Mouse (Mus musculus) limb, embryonic 14.5 days (tissue): Measurements from ENCODE around the gene 1700029P11Rik. TPM values are rescaled to one million over a fixed set of nuclear protein-coding genes. Genes with fewer than 3 reads are reported as not detected.
"Not testable (repeated sequence)": the region's sequence is repeated elsewhere in the genome, so short reads cannot be mapped to it uniquely, and the experiment has no call there.

Source experiments
- ATAC-seq: fragments of 200-750 bp; cut with Nextera tagmentation; 2 replicates; pipeline ENCODE4 v1.8.0; 2017; ENCODE audit warnings: low read depth, moderate number of reproducible peaks, moderate TSS enrichment; ENCODE audit not compliant: low FRiP score
- DNase-seq: peaks from one replicate; pipeline ENCODE4 v3.0.0-alpha.2; 2015; ENCODE audit warnings: low spot score
- H3K27ac ChIP-seq: fragments of 300-500 bp; sonication (generic); replicated peaks from 2 replicates; pipeline ENCODE4 v1.5.1; 2014; ENCODE audit warnings: low read depth, mild to moderate bottlenecking, low read length, moderate library complexity, mixed read lengths
- H3K27me3 ChIP-seq: fragments of 300-500 bp; sonication (generic); 2 replicates; pipeline ENCODE4 v1.6.1; 2014; ENCODE audit warnings: low read length, mixed read lengths; ENCODE audit not compliant: control insufficient read depth, insufficient read depth
- H3K36me3 ChIP-seq: fragments of 300-500 bp; sonication (generic); 2 replicates; pipeline ENCODE4 v1.6.1; 2014; ENCODE audit warnings: mild to moderate bottlenecking, low read length, moderate library complexity, mixed read lengths; ENCODE audit not compliant: control insufficient read depth, insufficient read depth
- H3K4me1 ChIP-seq: fragments of 300-500 bp; sonication (generic); 2 replicates; pipeline ENCODE4 v1.6.1; 2014; ENCODE audit warnings: antibody characterized with exemption, low read length, mixed read lengths; ENCODE audit not compliant: control insufficient read depth, insufficient read depth
- H3K4me2 ChIP-seq: fragments of 300-500 bp; sonication (generic); replicated peaks from 2 replicates; pipeline ENCODE4 v1.6.1; 2014; ENCODE audit warnings: low read depth, mild to moderate bottlenecking, low read length, moderate library complexity; ENCODE audit not compliant: severe bottlenecking
- H3K4me3 ChIP-seq: fragments of 300-500 bp; sonication (generic); replicated peaks from 2 replicates; pipeline ENCODE4 v1.5.1; 2014; ENCODE audit warnings: low read length
- H3K9ac ChIP-seq: fragments of 300-500 bp; sonication (generic); 2 replicates; pipeline ENCODE4 v1.6.1; 2014; ENCODE audit warnings: mild to moderate bottlenecking, low read depth, low read length, moderate library complexity; ENCODE audit not compliant: severe bottlenecking
- H3K9me3 ChIP-seq: fragments of 300-500 bp; sonication (generic); 2 replicates; pipeline ENCODE4 v1.6.1; 2016; ENCODE audit warnings: low read length; ENCODE audit not compliant: control insufficient read depth
- POLR2A ChIP-seq: fragments of 200-500 bp; IDR thresholded peaks from 2 replicates; pipeline ENCODE4 v1.8.0; 2012; ENCODE audit warnings: inconsistent platforms, mild to moderate bottlenecking, moderate library complexity, borderline replicate concordance; ENCODE audit not compliant: insufficient read depth, insufficient read length; ENCODE audit errors: extremely low read depth
- WGBS: fragments of 180-500 bp; shearing (Covaris S2); extraction: QIAGEN DNeasy Blood & Tissue Kit; methylation state at CpG from one replicate; pipeline ENCODE4 v1.1.7; 2014; 5-methylcytosine and 5-hydroxymethylcytosine counted together
- polyA plus RNA-seq, 2 experiments: library from polyadenylated mRNA; depleted of rRNA in 1 of 2; stranded (reverse) in 1 of 2; unstranded in 1 of 2; fragments of >200 nt; fragmentation: Nextera tagmentation in 1 of 2; extraction: Ambion mirVana in 1 of 2; gene quantifications; 2 replicates each; pipeline versions ENCODE4 v1.2.1 to v1.2.3; 2012 to 2014

The 1700029P11Rik gene
- polyA plus RNA-seq, 2 experiments, result not detected

DNA sequence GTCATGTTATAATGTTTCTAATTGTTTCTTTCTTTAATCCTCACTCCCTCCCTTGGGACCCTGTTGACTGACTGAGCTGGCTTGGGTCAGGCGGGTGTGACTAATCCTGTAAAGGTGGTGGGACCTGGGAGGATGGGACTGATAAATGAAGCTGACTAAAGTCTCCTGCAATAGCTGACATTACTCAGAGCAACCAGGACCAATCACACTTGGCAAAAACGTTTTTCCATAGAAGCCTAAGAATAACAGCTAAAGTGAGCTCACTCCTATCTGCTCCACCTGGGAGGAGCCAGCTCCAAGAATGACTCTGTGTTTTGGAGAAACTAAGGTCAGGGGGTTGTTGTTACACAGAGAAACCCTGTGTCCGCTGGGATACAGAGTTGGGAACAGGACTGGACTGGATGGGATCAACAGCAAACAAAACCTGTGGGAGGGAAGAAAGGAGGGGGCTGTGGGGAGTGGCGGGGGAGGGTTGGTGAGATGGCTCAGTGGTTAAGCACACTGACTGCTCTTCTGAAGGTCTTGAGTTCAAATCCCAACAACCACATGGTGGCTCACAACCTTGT, 15.3 kb upstream of the 1700029P11Rik start:
- 72% methylated on average over 4 of the region's 4 CpGs for WGBS
- H3K27me3 ChIP-seq, result no peaks in the 10 kb centered on the region
- H3K4me3 ChIP-seq, result no peak overlapping the region
- no peak overlapping the region for H3K27ac ChIP-seq
- no peak for ATAC-seq
- H3K36me3 ChIP-seq, result no peaks in the 10 kb centered on the region
- no peak for TF ChIP-seq POLR2A
- no peak overlapping the region for H3K9ac ChIP-seq
- no peaks in the 10 kb centered on the region for H3K9me3 ChIP-seq
- no peaks in the 10 kb centered on the region for H3K4me1 ChIP-seq
- no peak overlapping the region for H3K4me2 ChIP-seq
- DNase-seq, result no peak

DNA sequence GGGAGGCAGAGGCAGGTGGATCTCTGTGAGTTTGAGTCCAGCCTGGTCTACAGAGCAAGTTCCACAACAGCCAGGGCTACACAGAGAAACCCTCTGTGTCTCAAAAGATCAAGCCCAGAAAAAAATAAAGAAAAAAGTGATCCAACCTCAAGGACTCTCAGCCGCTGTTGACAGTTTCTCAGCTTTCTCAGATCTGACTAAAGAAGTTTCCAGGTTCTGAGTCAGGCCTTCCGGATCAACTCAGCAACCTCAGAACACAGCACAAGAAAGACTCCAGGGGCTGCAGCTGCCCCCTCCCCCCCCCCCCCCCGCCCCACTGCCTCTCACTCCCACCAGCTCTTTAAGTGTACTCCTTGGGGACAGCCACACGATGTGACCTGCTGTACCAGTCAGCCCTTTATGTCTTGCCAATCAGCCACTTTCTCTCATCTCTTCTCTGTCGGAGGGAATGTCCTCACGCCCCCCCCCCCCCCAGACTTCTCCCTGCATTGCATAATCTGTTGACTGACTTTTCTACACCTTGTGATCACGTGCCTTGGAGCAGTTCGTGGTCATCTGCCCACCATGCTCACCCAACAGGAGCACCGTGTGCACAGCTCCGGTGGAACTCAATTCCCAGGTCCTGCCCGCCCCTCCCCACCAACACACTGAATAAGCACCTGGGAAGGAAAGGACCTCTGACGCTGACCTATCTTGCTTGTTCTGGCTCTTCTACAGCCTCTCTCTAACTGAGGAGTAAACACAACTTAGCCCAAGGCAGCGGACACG, 14.1 kb upstream of the 1700029P11Rik start:
- Histone ChIP-seq H3K4me2 (no peak overlapping the region), H3K36me3 (no peaks in the 10 kb centered on the region), H3K27me3 (no peaks in the 10 kb centered on the region), H3K9me3 (no peaks in the 10 kb centered on the region), H3K4me1 (no peaks in the 10 kb centered on the region), H3K9ac (no peak overlapping the region), H3K27ac (no peak overlapping the region), H3K4me3 (no peak overlapping the region)
- 89% methylated on average over 11 of the region's 14 CpGs for WGBS
- ATAC-seq, result no peak
- TF ChIP-seq POLR2A, result no peak
- DNase-seq, result no peak

DNA sequence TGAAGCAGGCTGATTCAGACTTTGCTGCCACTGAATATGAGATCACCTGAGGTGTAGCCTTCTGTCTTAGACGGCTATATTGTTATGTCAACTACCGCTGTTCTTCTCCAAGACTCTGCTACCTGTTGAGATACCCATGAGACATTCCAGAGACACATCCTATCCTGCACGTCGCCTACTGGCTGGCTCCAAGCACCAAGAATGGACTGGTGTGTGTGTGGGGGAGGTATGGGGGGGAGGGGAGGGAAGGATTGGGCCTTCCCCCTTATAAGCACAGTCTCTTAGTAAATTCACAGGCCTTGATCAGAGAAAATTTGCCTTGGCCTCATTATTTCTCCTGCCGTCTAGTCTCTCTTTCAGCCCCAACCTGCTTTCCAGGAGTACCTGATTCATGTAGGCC, 12.5 kb upstream of the 1700029P11Rik start:
- DNase-seq (no peak), ATAC-seq (no peak)
- H3K9me3 ChIP-seq, result no peaks in the 10 kb centered on the region; the same call in 1 of the 2 replicates
- H3K36me3 ChIP-seq, result no peaks in the 10 kb centered on the region
- H3K4me3 ChIP-seq, result no peak overlapping the region
- 86% methylated on average over 5 of the region's 5 CpGs for WGBS
- no peak for TF ChIP-seq POLR2A
- H3K9ac ChIP-seq, result no peak overlapping the region
- no peaks in the 10 kb centered on the region for H3K4me1 ChIP-seq
- H3K27me3 ChIP-seq, result no peaks in the 10 kb centered on the region
- H3K4me2 ChIP-seq, result no peak overlapping the region
- no peak overlapping the region for H3K27ac ChIP-seq

DNA sequence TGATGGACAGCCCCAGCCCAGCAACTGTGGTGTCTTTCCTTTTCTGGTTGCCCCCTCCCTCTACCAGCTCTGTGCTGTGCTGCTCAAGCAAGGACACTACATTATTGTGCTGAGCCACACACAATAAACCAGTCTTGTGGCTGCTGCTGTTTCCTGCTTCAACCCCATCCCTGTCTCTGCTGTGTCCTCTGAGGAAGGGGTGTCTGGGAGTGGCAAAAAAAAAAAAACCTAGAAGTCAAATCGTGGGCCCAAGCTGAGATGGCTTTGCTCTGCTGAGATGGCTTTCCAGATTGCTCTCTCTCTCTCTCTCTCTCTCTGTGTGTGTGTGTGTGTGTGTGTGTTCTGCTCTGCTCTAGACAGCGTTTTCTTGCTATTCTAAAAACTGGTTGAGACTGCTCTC, 11.9 kb upstream of the 1700029P11Rik start:
- Histone ChIP-seq H3K4me1 (no peaks in the 10 kb centered on the region), H3K4me2 (no peak overlapping the region), H3K4me3 (no peak overlapping the region), H3K9ac (no peak overlapping the region), H3K36me3 (no peaks in the 10 kb centered on the region), H3K9me3 (no peaks in the 10 kb centered on the region; the same call in 1 of the 2 replicates), H3K27me3 (no peaks in the 10 kb centered on the region), H3K27ac (no peak overlapping the region)
- ATAC-seq (no peak), DNase-seq (no peak)
- no peak for TF ChIP-seq POLR2A
- 62% methylated on average over 2 of the region's 2 CpGs for WGBS

DNA sequence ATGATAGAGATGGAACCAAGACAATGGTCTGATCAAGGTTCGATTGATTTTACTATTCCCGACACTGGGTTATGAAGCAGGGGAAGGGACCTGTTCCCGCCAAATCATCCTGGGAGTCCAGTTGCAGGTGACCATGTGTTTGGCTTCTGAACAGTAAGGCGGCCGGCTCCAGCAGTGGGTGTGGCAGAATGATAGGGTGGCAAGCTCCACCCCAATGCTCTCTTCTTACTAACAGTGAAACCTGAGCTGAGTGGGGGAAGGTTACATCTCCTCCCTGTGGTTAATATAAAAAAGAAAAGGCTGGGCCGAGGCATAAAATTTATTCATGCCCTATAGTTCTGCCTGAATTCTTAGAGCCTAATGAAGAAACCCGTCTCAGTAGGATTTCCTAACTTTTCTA, 11.2 kb upstream of the 1700029P11Rik start:
- no peak for TF ChIP-seq POLR2A
- H3K9me3 ChIP-seq, result no peaks in the 10 kb centered on the region; the same call in 1 of the 2 replicates
- no peaks in the 10 kb centered on the region for H3K27me3 ChIP-seq
- H3K4me3 ChIP-seq, result no peak overlapping the region
- no peak overlapping the region for H3K27ac ChIP-seq
- no peaks in the 10 kb centered on the region for H3K4me1 ChIP-seq
- WGBS, result 36% methylated on average over 7 of the region's 7 CpGs
- no peak for ATAC-seq
- no peak overlapping the region for H3K4me2 ChIP-seq
- H3K9ac ChIP-seq, result no peak overlapping the region
- DNase-seq, result peak; percentile 11
- no peaks in the 10 kb centered on the region for H3K36me3 ChIP-seq

DNA sequence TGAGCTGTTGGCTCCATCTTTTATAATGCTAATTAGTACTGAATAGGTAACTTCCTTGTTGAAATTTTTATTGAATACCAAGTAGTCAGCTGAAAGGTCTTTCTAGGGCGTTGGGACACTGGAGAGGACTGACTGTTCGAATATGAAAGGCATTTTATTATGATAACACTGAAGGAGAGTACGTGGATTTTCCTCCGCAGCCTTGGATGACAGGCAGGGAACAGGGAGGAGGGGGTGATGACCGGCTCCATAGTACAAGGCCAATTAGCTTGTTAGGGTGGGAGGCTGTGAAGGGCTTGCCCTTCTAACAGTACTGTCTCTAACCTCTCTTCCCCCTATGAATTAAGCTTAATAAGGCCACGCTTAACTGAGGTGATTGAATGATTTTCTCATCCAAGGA, 10.7 kb upstream of the 1700029P11Rik start:
- H3K27me3 ChIP-seq, ATAC-seq, DNase-seq, H3K27ac ChIP-seq, H3K9me3 ChIP-seq, H3K36me3 ChIP-seq, H3K4me1 ChIP-seq, H3K4me2 ChIP-seq, H3K9ac ChIP-seq, H3K4me3 ChIP-seq: not testable (repeated sequence)
- 73% methylated on average over 6 of the region's 6 CpGs for WGBS

DNA sequence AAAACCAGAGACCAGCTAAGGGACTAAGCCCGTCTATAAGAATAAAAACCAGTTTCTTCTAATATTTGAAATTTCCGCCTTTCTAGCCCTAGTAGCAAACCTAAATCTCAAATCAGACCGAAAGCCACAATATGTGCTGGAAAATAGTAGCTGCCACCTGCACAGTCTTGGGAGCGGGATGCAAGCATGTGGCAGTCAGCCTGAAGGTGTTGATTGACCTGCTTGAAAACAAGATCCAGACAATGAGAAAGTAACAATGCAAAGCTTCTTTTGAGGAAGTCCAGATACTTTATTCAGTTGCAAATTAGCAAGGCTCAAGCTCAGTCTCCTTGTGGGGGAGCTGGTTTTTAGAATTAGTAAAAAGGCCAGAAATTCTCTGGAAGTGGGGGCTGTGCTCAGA, 9.8 kb upstream of the 1700029P11Rik start:
- H3K27me3 ChIP-seq, H3K4me1 ChIP-seq, H3K27ac ChIP-seq, H3K4me2 ChIP-seq, ATAC-seq, H3K36me3 ChIP-seq, H3K9ac ChIP-seq, H3K9me3 ChIP-seq, DNase-seq, H3K4me3 ChIP-seq: not testable (repeated sequence)
- WGBS, result 93% methylated on average over 4 of the region's 4 CpGs

DNA sequence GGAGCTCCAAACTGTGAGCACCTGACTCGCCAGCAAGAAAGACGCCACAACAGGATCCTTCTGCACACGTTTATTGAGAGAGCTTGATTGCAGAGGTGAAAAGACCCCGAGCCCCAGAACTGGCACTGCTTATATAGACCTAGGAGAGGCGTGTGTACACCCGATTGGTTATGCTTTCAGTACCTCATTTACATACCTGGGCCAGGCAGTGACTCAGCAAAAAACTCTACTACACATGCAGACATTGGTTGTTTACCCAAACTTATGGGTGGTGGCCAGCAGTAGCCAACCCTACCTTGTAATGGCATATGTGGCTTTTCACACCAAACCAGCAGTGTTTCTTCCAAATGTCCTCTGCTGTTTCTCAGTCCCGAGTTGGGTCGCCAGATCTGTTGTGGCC, 5.2 kb upstream of the 1700029P11Rik start:
- not testable (repeated sequence) for H3K27me3 ChIP-seq, H3K4me3 ChIP-seq, H3K4me1 ChIP-seq, H3K9me3 ChIP-seq, H3K9ac ChIP-seq, ATAC-seq, H3K27ac ChIP-seq, DNase-seq, H3K4me2 ChIP-seq, H3K36me3 ChIP-seq
- WGBS, result 92% methylated on average over 8 of the region's 8 CpGs
